Mouse (Mus musculus): Measurements from ENCODE around the gene 2900011O08Rik.
"Not testable (repeated sequence)": the region's sequence is repeated elsewhere in the genome, so short reads cannot be mapped to it uniquely, and the experiment has no call there.

2900011O08Rik gene

GRCm38 (mm10) chr16:14058541-14058940 lies 72.1 kb downstream of the 2900011O08Rik start:
- no peak for DNase-seq (ENCODE audit: extremely low read depth, insufficient read length, low spot score)

GRCm38 (mm10) chr16:14059118-14059854 lies 72.9 kb downstream of the 2900011O08Rik start:
- DNase-seq (ENCODE audit: extremely low read depth, insufficient read length, low spot score), result no peak

GRCm38 (mm10) chr16:14059869-14060268 lies 73.5 kb downstream of the 2900011O08Rik start:
- no peak for DNase-seq (ENCODE audit: extremely low read depth, insufficient read length, low spot score)

- not testable (repeated sequence) for DNase-seq (ENCODE audit: extremely low read depth, insufficient read length, low spot score)
Observed at GRCm38 (mm10) chr16:14066571-14066970, 80.2 kb downstream of the 2900011O08Rik start.

- not testable (repeated sequence) for DNase-seq (ENCODE audit: extremely low read depth, insufficient read length, low spot score)
Observed at GRCm38 (mm10) chr16:14068701-14069100, 82.3 kb downstream of the 2900011O08Rik start.

- DNase-seq (ENCODE audit: extremely low read depth, insufficient read length, low spot score), result no peak
Observed at GRCm38 (mm10) chr16:14070471-14071169, 84.2 kb downstream of the 2900011O08Rik start.

GRCm38 (mm10) chr16:14082925-14083324 lies 96.5 kb downstream of the 2900011O08Rik start:
- no peak for DNase-seq (ENCODE audit: extremely low read depth, insufficient read length, low spot score)

- peak; percentile 29 for DNase-seq (ENCODE audit: extremely low read depth, insufficient read length, low spot score)
Observed at GRCm38 (mm10) chr16:14088249-14088648, 101.8 kb downstream of the 2900011O08Rik start.

- no peak for DNase-seq (ENCODE audit: extremely low read depth, insufficient read length, low spot score)
Observed at GRCm38 (mm10) chr16:14089296-14089695, 102.9 kb downstream of the 2900011O08Rik start.

- DNase-seq (ENCODE audit: extremely low read depth, insufficient read length, low spot score), result no peak
Observed at GRCm38 (mm10) chr16:14091771-14092170, 105.4 kb downstream of the 2900011O08Rik start.

GRCm38 (mm10) chr16:14105891-14106290 lies 119.5 kb downstream of the 2900011O08Rik start:
- no peak for DNase-seq (ENCODE audit: extremely low read depth, insufficient read length, low spot score)

GRCm38 (mm10) chr16:14109651-14110230 lies 123.3 kb downstream of the 2900011O08Rik start:
- DNase-seq (ENCODE audit: extremely low read depth, insufficient read length, low spot score), result no peak

- no peak for DNase-seq (ENCODE audit: extremely low read depth, insufficient read length, low spot score)
Observed at GRCm38 (mm10) chr16:14110922-14111321, 124.5 kb downstream of the 2900011O08Rik start.

- no peak for DNase-seq (ENCODE audit: extremely low read depth, insufficient read length, low spot score)
Observed at GRCm38 (mm10) chr16:14112133-14112532, 125.7 kb downstream of the 2900011O08Rik start.

GRCm38 (mm10) chr16:14112742-14113141 lies 126.3 kb downstream of the 2900011O08Rik start:
- DNase-seq (ENCODE audit: extremely low read depth, insufficient read length, low spot score), result no peak

- no peak for DNase-seq (ENCODE audit: extremely low read depth, insufficient read length, low spot score)
Observed at GRCm38 (mm10) chr16:14117299-14117698, 130.9 kb downstream of the 2900011O08Rik start.

GRCm38 (mm10) chr16:14120941-14121340 lies 134.5 kb downstream of the 2900011O08Rik start:
- DNase-seq (ENCODE audit: extremely low read depth, insufficient read length, low spot score), result no peak

- DNase-seq (ENCODE audit: extremely low read depth, insufficient read length, low spot score), result no peak
Observed at GRCm38 (mm10) chr16:14121563-14121962, 135.2 kb downstream of the 2900011O08Rik start.

- no peak for DNase-seq (ENCODE audit: extremely low read depth, insufficient read length, low spot score)
Observed at GRCm38 (mm10) chr16:14122586-14122985, 136.2 kb downstream of the 2900011O08Rik start.

- DNase-seq (ENCODE audit: extremely low read depth, insufficient read length, low spot score), result no peak
Observed at GRCm38 (mm10) chr16:14123901-14124300, 137.5 kb downstream of the 2900011O08Rik start.

- DNase-seq (ENCODE audit: extremely low read depth, insufficient read length, low spot score), result no peak
Observed at GRCm38 (mm10) chr16:14124709-14125108, 138.3 kb downstream of the 2900011O08Rik start.

- no peak for DNase-seq (ENCODE audit: extremely low read depth, insufficient read length, low spot score)
Observed at GRCm38 (mm10) chr16:14125253-14125652, 138.8 kb downstream of the 2900011O08Rik start.

All from 3134 (cell line).